Mouse (Mus musculus) stomach, postnatal 0 days (tissue): ENCODE measurements around the gene Pkn3.

Experiments used
- CTCF ChIP-seq: IDR thresholded peaks from 2 replicates; pipeline ENCODE4 v1.5.1; 2016; ENCODE audit warnings: antibody characterized with exemption, low read depth, mild to moderate bottlenecking, moderate library complexity
- EP300 ChIP-seq: optimal IDR thresholded peaks from 2 replicates; pipeline ENCODE3; 2016; ENCODE audit warnings: antibody characterized with exemption

DNA sequence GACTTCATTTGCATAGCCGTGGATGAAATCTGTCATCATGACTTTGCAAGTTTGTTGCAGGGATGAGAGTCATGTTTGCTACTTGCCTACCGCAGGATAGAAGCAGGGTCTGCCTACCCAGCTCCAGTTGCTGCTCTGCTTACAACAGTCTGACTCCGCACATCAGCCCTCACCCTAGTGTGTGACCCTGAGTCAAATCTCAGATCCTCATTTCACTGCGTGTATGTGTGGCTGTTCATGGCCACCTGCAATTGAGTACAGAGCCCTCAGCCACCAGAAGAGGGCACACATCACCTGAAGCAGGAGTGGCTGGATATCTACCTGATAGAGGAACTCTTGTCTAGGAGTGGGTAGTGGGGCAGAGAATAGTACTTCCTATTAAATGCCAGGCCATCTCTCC, 9.8 kb downstream of the Pkn3 start:
- TF ChIP-seq CTCF (peak; percentile 22; the same call in 1 of the 2 replicates), EP300 (no peak)
